Mouse (Mus musculus) thymus, postnatal 14 days (tissue): ENCODE results near the gene Derl3.
"Not testable (repeated sequence)": the region's sequence is repeated elsewhere in the genome, so short reads cannot be mapped to it uniquely, and the experiment has no call there.

Experiments used
- DNase-seq: peaks from one replicate; pipeline ENCODE4 v3.0.0; 2021

Derl3 gene

GRCm38 (mm10) chr10:75893089-75893750 lies at the start of gene Derl3:
TSS of gene Derl3 (plus strand) at chr10:75893413.
- DNase-seq = peak; percentile 95

GRCm38 (mm10) chr10:75843898-75844297 lies 49.3 kb upstream of the Derl3 start:
- not testable (repeated sequence) for DNase-seq

GRCm38 (mm10) chr10:75844800-75845199 lies 48.4 kb upstream of the Derl3 start:
- DNase-seq = no peak

- DNase-seq = no peak
Observed at GRCm38 (mm10) chr10:75845306-75845930, 47.8 kb upstream of the Derl3 start.

- peak; percentile 35 for DNase-seq
Observed at GRCm38 (mm10) chr10:75848382-75848781, 44.8 kb upstream of the Derl3 start.

GRCm38 (mm10) chr10:75851076-75851475 lies 42.1 kb upstream of the Derl3 start:
- DNase-seq = no peak

- DNase-seq = no peak
Observed at GRCm38 (mm10) chr10:75851681-75852080, 41.5 kb upstream of the Derl3 start.

- DNase-seq = no peak
Observed at GRCm38 (mm10) chr10:75852539-75853125, 40.6 kb upstream of the Derl3 start.

- DNase-seq = peak; percentile 89
Observed at GRCm38 (mm10) chr10:75853452-75853851, 39.8 kb upstream of the Derl3 start.

- no peak for DNase-seq
Observed at GRCm38 (mm10) chr10:75854096-75854495, 39.1 kb upstream of the Derl3 start.

GRCm38 (mm10) chr10:75854791-75855190 lies 38.4 kb upstream of the Derl3 start:
- no peak for DNase-seq

- no peak for DNase-seq
Observed at GRCm38 (mm10) chr10:75855416-75855981, 37.7 kb upstream of the Derl3 start.

GRCm38 (mm10) chr10:75856155-75856907 lies 36.9 kb upstream of the Derl3 start:
- DNase-seq = no peak

GRCm38 (mm10) chr10:75856976-75857375 lies 36.2 kb upstream of the Derl3 start:
- no peak for DNase-seq

GRCm38 (mm10) chr10:75857598-75857997 lies 35.6 kb upstream of the Derl3 start:
- DNase-seq = no peak

- DNase-seq = peak; percentile 43
Observed at GRCm38 (mm10) chr10:75859107-75859746, 34.0 kb upstream of the Derl3 start.

- DNase-seq = peak; percentile 90
Observed at GRCm38 (mm10) chr10:75859786-75860470, 33.3 kb upstream of the Derl3 start, which contains the start of gene Mif. TSS of gene Mif (minus strand) at chr10:75860240.

GRCm38 (mm10) chr10:75860746-75861145 lies 32.5 kb upstream of the Derl3 start:
- no peak for DNase-seq

GRCm38 (mm10) chr10:75861587-75861986 lies 31.6 kb upstream of the Derl3 start:
- no peak for DNase-seq

- DNase-seq = no peak
Observed at GRCm38 (mm10) chr10:75872025-75872914, 20.9 kb upstream of the Derl3 start.
